Mouse (Mus musculus) stomach, postnatal 0 days (tissue): ENCODE results near the gene Aqp6.

ENCODE experiments used
- CTCF ChIP-seq: IDR thresholded peaks from 2 replicates; pipeline ENCODE4 v1.5.1; 2016; ENCODE audit warnings: antibody characterized with exemption, low read depth, mild to moderate bottlenecking, moderate library complexity
- EP300 ChIP-seq: optimal IDR thresholded peaks from 2 replicates; pipeline ENCODE3; 2016; ENCODE audit warnings: antibody characterized with exemption

DNA sequence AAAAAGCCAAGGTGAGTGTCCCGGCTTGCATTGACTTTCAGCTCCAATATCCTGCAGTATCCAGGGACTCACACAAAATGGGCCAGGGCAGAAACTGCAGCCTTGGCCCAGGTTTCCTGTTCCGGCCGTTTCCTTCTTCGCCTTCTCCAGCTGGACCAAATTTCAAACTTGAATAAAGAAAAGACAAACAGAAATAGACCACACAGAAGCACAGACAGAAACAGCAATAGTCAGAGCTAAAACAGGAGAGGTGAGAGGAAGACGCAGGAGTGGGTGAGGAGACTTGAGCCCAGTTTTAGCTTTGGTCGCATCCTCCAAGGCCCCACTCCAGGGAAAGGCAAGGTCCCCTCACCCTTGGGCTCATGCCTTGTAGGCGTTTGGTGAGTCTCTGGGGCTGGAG, 2.0 kb downstream of the Aqp6 start:
- no peak for TF ChIP-seq CTCF
- no peak for TF ChIP-seq EP300
